Mouse (Mus musculus): ENCODE data around the gene Icmt. TPM values are rescaled to one million over a fixed set of nuclear protein-coding genes. Genes with fewer than 3 reads are reported as not detected.

The Icmt gene
- total and polyA plus RNA-seq, 3 experiments, result 30.4 to 50.8 TPM; not detected in 1

GRCm38 (mm10) chr4:152270599-152270998 is 26.4 kb upstream of the Icmt start:
- H3K27ac ChIP-seq (ENCODE audit: control insufficient read depth, low read depth, low read length), result no peak overlapping the region
- DNase-seq (ENCODE audit: low read depth, low spot score), result no peak
- H3K9ac ChIP-seq (ENCODE audit: control insufficient read depth, low read depth, low read length, poor library complexity, severe bottlenecking), result no peak overlapping the region
- TF ChIP-seq KAT2A (conservative IDR thresholded peaks at IDR 0.05; ENCODE audit: low read depth, low read length) (no peak), GABPA (IDR thresholded peaks at IDR 0.05; ENCODE audit: low read depth, low read length) (no peak), MAFK (IDR thresholded peaks at IDR 0.05; ENCODE audit: borderline replicate concordance, low read depth, low read length) (no peak), USF1 (IDR thresholded peaks at IDR 0.05; ENCODE audit: low read depth, low read length) (no peak), MXI1 (IDR thresholded peaks at IDR 0.05; ENCODE audit: low read depth, low read length) (no peak), TCF12 (IDR thresholded peaks at IDR 0.05; ENCODE audit: low read depth, low read length) (no peak), POLR2A (IDR thresholded peaks at IDR 0.05; ENCODE audit: control insufficient read depth in 1 of 2, insufficient read depth in 1 of 2, low read depth in 1 of 2, low read length in 2 of 2, poor library complexity in 1 of 2) (no peak)
- no peaks in the 10 kb centered on the region for H3K27me3 ChIP-seq (ENCODE audit: control insufficient read depth in 1 of 2, insufficient read depth in 2 of 2, low read length in 2 of 2)
- no peaks in the 10 kb centered on the region for H3K36me3 ChIP-seq (ENCODE audit: control insufficient read depth in 1 of 2, insufficient read depth in 2 of 2, low read length in 2 of 2)
- H3K4me3 ChIP-seq (ENCODE audit: control insufficient read depth in 1 of 2, insufficient read depth in 1 of 2, low read depth in 2 of 2, low read length in 2 of 2), result no peak overlapping the region
- H3K9me3 ChIP-seq (replicated peaks; ENCODE audit: insufficient read depth, low read length), result no peaks in the 10 kb centered on the region
- no peaks in the 10 kb centered on the region for H3K79me2 ChIP-seq (ENCODE audit: control insufficient read depth, insufficient read depth, low read length, poor library complexity)
- no peaks in the 10 kb centered on the region for H3K4me1 ChIP-seq (ENCODE audit: control insufficient read depth in 1 of 2, insufficient read depth in 2 of 2, low read length in 2 of 2)

GRCm38 (mm10) chr4:152271334-152271733 is 25.7 kb upstream of the Icmt start:
- no peaks in the 10 kb centered on the region for H3K36me3 ChIP-seq (ENCODE audit: control insufficient read depth in 1 of 2, insufficient read depth in 2 of 2, low read length in 2 of 2)
- H3K79me2 ChIP-seq (ENCODE audit: control insufficient read depth, insufficient read depth, low read length, poor library complexity), result no peaks in the 10 kb centered on the region
- H3K9me3 ChIP-seq (replicated peaks; ENCODE audit: insufficient read depth, low read length), result no peaks in the 10 kb centered on the region
- TF ChIP-seq TBP (IDR thresholded peaks at IDR 0.05; ENCODE audit: low read depth, low read length) (no peak), TAL1 (IDR thresholded peaks at IDR 0.05; ENCODE audit: low read length) (no peak), POLR2AphosphoS5 (IDR thresholded peaks at IDR 0.05; ENCODE audit: borderline replicate concordance, low read depth, low read length) (no peak), UBTF (IDR thresholded peaks at IDR 0.05; ENCODE audit: borderline replicate concordance, insufficient read depth, low read depth, low read length) (no peak), ZKSCAN1 (IDR thresholded peaks at IDR 0.05; ENCODE audit: low read depth, low read length) (no peak), HCFC1 (IDR thresholded peaks at IDR 0.05; ENCODE audit: low read depth, low read length) (no peak), RCOR1 (IDR thresholded peaks at IDR 0.05; ENCODE audit: low read depth, low read length) (no peak), MAZ (IDR thresholded peaks at IDR 0.05; ENCODE audit: low read depth, low read length) (no peak), CHD2 (IDR thresholded peaks at IDR 0.05; ENCODE audit: low read length) (no peak), POLR2A (IDR thresholded peaks at IDR 0.05; ENCODE audit: control insufficient read depth in 1 of 2, insufficient read depth in 1 of 2, low read depth in 1 of 2, low read length in 2 of 2, poor library complexity in 1 of 2) (no peak), KAT2A (conservative IDR thresholded peaks at IDR 0.05; ENCODE audit: low read depth, low read length) (no peak), EP300 (IDR thresholded peaks at IDR 0.05; ENCODE audit: low read depth in 1 of 2, low read length in 2 of 2) (no peak), MAFK (IDR thresholded peaks at IDR 0.05; ENCODE audit: borderline replicate concordance, low read depth, low read length) (no peak), ZMIZ1 (IDR thresholded peaks at IDR 0.05; ENCODE audit: low read depth, low read length) (no peak), ELF1 (IDR thresholded peaks at IDR 0.05; ENCODE audit: low read depth, low read length) (no peak), E2F4 (IDR thresholded peaks at IDR 0.05; ENCODE audit: borderline replicate concordance, low read depth, low read length) (no peak), POLR2AphosphoS2 (IDR thresholded peaks at IDR 0.05; ENCODE audit: low read length) (no peak), ZNF384 (IDR thresholded peaks at IDR 0.05; ENCODE audit: low read depth, low read length) (no peak)
- no peak overlapping the region for H3K4me3 ChIP-seq (ENCODE audit: control insufficient read depth in 1 of 2, insufficient read depth in 1 of 2, low read depth in 2 of 2, low read length in 2 of 2)
- no peak for DNase-seq (ENCODE audit: low read depth, low spot score)
- H3K27ac ChIP-seq (ENCODE audit: control insufficient read depth, low read depth, low read length), result no peak overlapping the region
- no peaks in the 10 kb centered on the region for H3K4me1 ChIP-seq (ENCODE audit: control insufficient read depth in 1 of 2, insufficient read depth in 2 of 2, low read length in 2 of 2)
- no peak overlapping the region for H3K9ac ChIP-seq (ENCODE audit: control insufficient read depth, low read depth, low read length, poor library complexity, severe bottlenecking)
- no peaks in the 10 kb centered on the region for H3K27me3 ChIP-seq (ENCODE audit: control insufficient read depth in 1 of 2, insufficient read depth in 2 of 2, low read length in 2 of 2)

Data from MEL (cell line).